Mouse (Mus musculus) Patski (cell line): Measurements from ENCODE around the gene Panx2. TPM values are rescaled to one million over a fixed set of nuclear protein-coding genes. Genes with fewer than 3 reads are reported as not detected.

Experiments used
- ATAC-seq: fragments of 100-300 bp; one replicate; pipeline ENCODE4 v1.8.0; 2021
- CTCF ChIA-PET: fragments of 350-600 bp; sonication (Branson Sonifier 250); formaldehyde crosslinking; loops from one replicate; lab custom pipeline; 2022; ENCODE audit warnings: inconsistent platforms; lab: Charles Lee
- POLR2A ChIA-PET: fragments of 350-600 bp; sonication (Branson Sonifier 250); formaldehyde crosslinking; loops from one replicate; lab custom pipeline; 2022; ENCODE audit warnings: antibody characterized with exemption, inconsistent platforms; lab: Charles Lee
- DNase-seq: peaks from one replicate; pipeline ENCODE4 v3.0.0-alpha.2; 2011; ENCODE audit warnings: low read depth, low spot score
- H3K27me3 ChIP-seq: fragments of 371-371 bp; one replicate; pipeline ENCODE4 v1.5.1; 2021
- CTCF ChIP-seq: fragments of 100-300 bp; IDR thresholded peaks from one replicate; pipeline ENCODE4 v1.5.1; 2021
- in situ Hi-C: fragments of 300-500 bp; cut with MboI; formaldehyde crosslinking; loops from 3 replicates; pipeline ENCODE4 v1.11.1; 2018; ENCODE audit warnings: low pct_unique_long_range_greater_than_20kb, mixed read lengths
- polyA plus RNA-seq: library from polyadenylated mRNA; unstranded; gene quantifications from one replicate; pipeline ENCODE4 v1.2.3, GENCODE M21; 2021

Panx2 gene
- polyA plus RNA-seq, 1 experiment from 2014 or later: 0.12 TPM

DNA sequence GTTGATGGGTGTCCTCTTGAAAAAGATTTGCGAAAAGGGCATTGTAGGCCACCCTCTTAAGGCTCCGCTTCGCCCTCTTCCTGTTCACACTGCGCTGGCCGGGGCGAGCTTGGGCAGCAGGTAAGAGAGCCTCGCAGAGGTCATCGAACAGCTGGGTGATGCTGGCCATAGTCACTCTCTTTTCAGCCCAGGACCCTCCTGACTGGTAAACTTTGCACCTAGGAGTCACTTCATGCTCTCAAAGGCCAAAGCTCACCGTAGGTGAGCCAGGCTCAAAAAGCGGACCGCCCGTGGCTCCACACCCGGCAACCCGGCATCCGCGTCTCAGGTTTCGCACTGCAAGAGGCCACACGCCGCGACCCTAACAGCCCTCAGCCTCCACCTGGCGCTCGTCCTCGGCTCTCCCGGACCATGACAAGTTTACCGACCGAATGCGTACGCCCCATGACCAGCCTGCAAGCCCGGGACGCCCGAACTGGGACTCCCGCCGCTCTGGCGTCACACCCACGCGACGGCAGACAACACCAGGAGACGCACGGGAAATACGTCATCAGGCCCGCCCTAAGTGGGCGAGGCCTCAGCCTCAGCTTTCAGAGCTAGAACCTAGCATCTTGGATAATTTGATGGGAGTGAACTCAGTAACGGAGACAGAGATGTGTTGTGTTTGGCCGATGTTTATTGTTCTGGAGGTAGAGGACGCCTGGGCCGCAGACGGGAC is 63.3 kb downstream of the Panx2 start, which contains the start of gene Tubgcp6:
TSS of gene Tubgcp6 (minus strand) at position 464 of the 718 bp plus-strand sequence.
- DNase-seq (peak; percentile 46), ATAC-seq (peak; percentile 59)
- in situ Hi-C loops: no loop called here
- POLR2A ChIA-PET: interaction anchor here (0.6 to 1.9 kb wide), 5 partner anchors 9 to 120 kb away, joined by 3 to 6 read pairs (median 3); partner anchors contain the start of genes Dennd6b and Mapk11
- CTCF ChIA-PET: interaction anchor here (0.7 to 1.7 kb wide), 7 partner anchors 9 to 88 kb away, joined by 3 to 6 read pairs (median 3); no protein-coding TSS in a partner anchor
- H3K27me3 ChIP-seq: no peaks in the 10 kb centered on the region
- TF ChIP-seq CTCF: no peak

Other genes starting within 250 kb of the Panx2 start
- 20.5 TPM for gene Alg12, start 240.4 kb upstream of the Panx2 start, polyA plus RNA-seq
- 90.6 TPM for gene Creld2, start 240.1 kb upstream of the Panx2 start, polyA plus RNA-seq
- gene Pim3, start 197.5 kb upstream of the Panx2 start, polyA plus RNA-seq: 149 TPM
- gene Ttll8, start 105.3 kb upstream of the Panx2 start, polyA plus RNA-seq: 0.03 TPM
- gene Mlc1, start 80.7 kb upstream of the Panx2 start, polyA plus RNA-seq: 0.06 TPM
- not detected for gene Mov10l1, start 76.8 kb upstream of the Panx2 start, polyA plus RNA-seq
- 44.7 TPM for gene Trabd, start 15.4 kb downstream of the Panx2 start, polyA plus RNA-seq
- 31.1 TPM for gene Selenoo, start 29.4 kb downstream of the Panx2 start, polyA plus RNA-seq
- 17.6 TPM for gene Tubgcp6, start 63.4 kb downstream of the Panx2 start, polyA plus RNA-seq
- gene Hdac10, start 69.0 kb downstream of the Panx2 start, polyA plus RNA-seq: 15.0 TPM
- 7.1 TPM for gene Mapk12, start 81.0 kb downstream of the Panx2 start, polyA plus RNA-seq
- gene Mapk11, start 89.9 kb downstream of the Panx2 start, polyA plus RNA-seq: 16.3 TPM
- 444 TPM for gene Plxnb2, start 121.1 kb downstream of the Panx2 start, polyA plus RNA-seq
- gene Dennd6b, start 136.8 kb downstream of the Panx2 start, polyA plus RNA-seq: 11.3 TPM
- gene Ppp6r2, start 151.8 kb downstream of the Panx2 start, polyA plus RNA-seq: 37.2 TPM